Mouse (Mus musculus): Measurements from ENCODE around the gene Olfr1331.

DNA sequence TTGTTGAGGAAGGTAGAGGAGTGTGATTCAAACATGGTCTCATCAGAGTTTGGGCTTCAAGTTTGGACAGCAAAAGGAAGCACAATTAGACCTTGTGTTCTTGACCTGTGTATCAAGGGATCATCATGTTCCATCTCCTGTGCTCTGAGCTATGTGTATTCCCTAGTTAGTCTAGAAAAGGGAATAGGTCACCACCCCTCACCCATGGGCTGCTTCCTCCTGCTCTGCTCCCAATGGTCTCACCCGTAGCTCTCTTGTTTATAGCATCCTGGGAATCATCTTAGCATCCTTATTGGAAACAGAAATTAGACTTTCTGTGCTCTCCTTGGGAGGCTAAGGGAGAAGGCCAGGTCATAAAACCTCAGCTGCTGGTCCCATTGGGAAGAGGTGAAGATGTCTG is 23.8 kb downstream of the Olfr1331 start, which contains the start of gene Olfr1330:
- TF ChIP-seq CTCF (IDR thresholded peaks at IDR 0.05; ENCODE audit: low read depth, low read length) (no peak), POLR2A (IDR thresholded peaks at IDR 0.05; ENCODE audit: extremely low read depth, insufficient read depth, low read length) (no peak)

Data from liver, adult 2 months (tissue).